Mouse (Mus musculus): ENCODE measurements around the gene Meaf6. TPM values are rescaled to one million over a fixed set of nuclear protein-coding genes. Genes with fewer than 3 reads are reported as not detected.

Gene Meaf6
- polyA plus RNA-seq, 1 experiment: 12.7 TPM

GRCm38 (mm10) chr4:125135076-125135855, 50.3 kb downstream of the Meaf6 start:
- WGBS: 88% methylated on average over 10 of the region's 10 CpGs
- no peaks in the 10 kb centered on the region for H3K36me3 ChIP-seq (ENCODE audit: control insufficient read depth, insufficient read depth, low read length)
- H3K4me3 ChIP-seq (ENCODE audit: extremely low read depth, insufficient read depth, insufficient read length): no peak overlapping the region
- H3K4me1 ChIP-seq (ENCODE audit: control insufficient read depth, insufficient read depth, insufficient read length): no peaks in the 10 kb centered on the region; the same call in 1 of the 2 replicates
- no peaks in the 10 kb centered on the region for H3K27me3 ChIP-seq (ENCODE audit: control insufficient read depth, insufficient read depth, low read length)
- DNase-seq (ENCODE audit: low read depth in 1 of 2, low spot score in 2 of 2): no peak
- TF ChIP-seq POLR2A (IDR thresholded peaks at IDR 0.05; ENCODE audit: low read depth, low read length) (no peak), CTCF (IDR thresholded peaks at IDR 0.05; ENCODE audit: extremely low read depth, insufficient read depth, insufficient read length, insufficient replicate concordance) (no peak)
- no peak overlapping the region for H3K27ac ChIP-seq (ENCODE audit: insufficient read depth, low read length)

- no peak for DNase-seq (ENCODE audit: low read depth in 1 of 2, low spot score in 2 of 2)
Observed at GRCm38 (mm10) chr4:125136303-125136888, 51.5 kb downstream of the Meaf6 start.

GRCm38 (mm10) chr4:125138321-125138720, 53.4 kb downstream of the Meaf6 start:
- no peak for TF ChIP-seq CTCF (IDR thresholded peaks at IDR 0.05; ENCODE audit: extremely low read depth, insufficient read depth, insufficient read length, insufficient replicate concordance)
- no peak for TF ChIP-seq POLR2A (IDR thresholded peaks at IDR 0.05; ENCODE audit: low read depth, low read length)
- Histone ChIP-seq H3K36me3 (ENCODE audit: control insufficient read depth, insufficient read depth, low read length) (no peaks in the 10 kb centered on the region), H3K4me1 (ENCODE audit: control insufficient read depth, insufficient read depth, insufficient read length) (no peaks in the 10 kb centered on the region; the same call in 1 of the 2 replicates), H3K27ac (ENCODE audit: insufficient read depth, low read length) (no peak overlapping the region), H3K27me3 (ENCODE audit: control insufficient read depth, insufficient read depth, low read length) (no peaks in the 10 kb centered on the region), H3K4me3 (ENCODE audit: extremely low read depth, insufficient read depth, insufficient read length) (no peak overlapping the region)
- WGBS: 64% methylated on average over 7 of the region's 7 CpGs
- DNase-seq (ENCODE audit: low read depth in 1 of 2, low spot score in 2 of 2): no peak

More at GRCm38 (mm10) chr4:125136303-125136888, 51.5 kb downstream of the Meaf6 start:
- no peaks in the 10 kb centered on the region for H3K27me3 ChIP-seq (ENCODE audit: control insufficient read depth, insufficient read depth, low read length)
- 92% methylated on average over 12 of the region's 12 CpGs for WGBS
- TF ChIP-seq POLR2A (IDR thresholded peaks at IDR 0.05; ENCODE audit: low read depth, low read length): no peak
- TF ChIP-seq CTCF (IDR thresholded peaks at IDR 0.05; ENCODE audit: extremely low read depth, insufficient read depth, insufficient read length, insufficient replicate concordance): no peak
- no peak overlapping the region for H3K27ac ChIP-seq (ENCODE audit: insufficient read depth, low read length)
- no peaks in the 10 kb centered on the region; the same call in 1 of the 2 replicates for H3K4me1 ChIP-seq (ENCODE audit: control insufficient read depth, insufficient read depth, insufficient read length)
- no peak overlapping the region for H3K4me3 ChIP-seq (ENCODE audit: extremely low read depth, insufficient read depth, insufficient read length)
- no peaks in the 10 kb centered on the region for H3K36me3 ChIP-seq (ENCODE audit: control insufficient read depth, insufficient read depth, low read length)

GRCm38 (mm10) chr4:125144211-125144610, 59.3 kb downstream of the Meaf6 start:
- H3K27ac ChIP-seq (ENCODE audit: insufficient read depth, low read length): no peak overlapping the region

GRCm38 (mm10) chr4:125144627-125145026, 59.7 kb downstream of the Meaf6 start:
- H3K36me3 ChIP-seq (ENCODE audit: control insufficient read depth, insufficient read depth, low read length): no peaks in the 10 kb centered on the region
- no peaks in the 10 kb centered on the region for H3K27me3 ChIP-seq (ENCODE audit: control insufficient read depth, insufficient read depth, low read length)
- H3K27ac ChIP-seq (ENCODE audit: insufficient read depth, low read length): no peak overlapping the region
- 67% methylated on average over 7 of the region's 7 CpGs for WGBS
- no peak overlapping the region for H3K4me3 ChIP-seq (ENCODE audit: extremely low read depth, insufficient read depth, insufficient read length)
- DNase-seq (ENCODE audit: low read depth in 1 of 2, low spot score in 2 of 2): no peak
- TF ChIP-seq POLR2A (IDR thresholded peaks at IDR 0.05; ENCODE audit: low read depth, low read length) (no peak), CTCF (IDR thresholded peaks at IDR 0.05; ENCODE audit: extremely low read depth, insufficient read depth, insufficient read length, insufficient replicate concordance) (no peak)
- H3K4me1 ChIP-seq (ENCODE audit: control insufficient read depth, insufficient read depth, insufficient read length): no peaks in the 10 kb centered on the region

More at GRCm38 (mm10) chr4:125144211-125144610, 59.3 kb downstream of the Meaf6 start:
- TF ChIP-seq POLR2A (IDR thresholded peaks at IDR 0.05; ENCODE audit: low read depth, low read length) (no peak), CTCF (IDR thresholded peaks at IDR 0.05; ENCODE audit: extremely low read depth, insufficient read depth, insufficient read length, insufficient replicate concordance) (no peak)
- no peaks in the 10 kb centered on the region for H3K36me3 ChIP-seq (ENCODE audit: control insufficient read depth, insufficient read depth, low read length)
- WGBS: 55% methylated on average over 5 of the region's 5 CpGs
- H3K4me3 ChIP-seq (ENCODE audit: extremely low read depth, insufficient read depth, insufficient read length): no peak overlapping the region
- H3K4me1 ChIP-seq (ENCODE audit: control insufficient read depth, insufficient read depth, insufficient read length): no peaks in the 10 kb centered on the region
- DNase-seq (ENCODE audit: low read depth in 1 of 2, low spot score in 2 of 2): no peak
- no peaks in the 10 kb centered on the region for H3K27me3 ChIP-seq (ENCODE audit: control insufficient read depth, insufficient read depth, low read length)

- TF ChIP-seq POLR2A (IDR thresholded peaks at IDR 0.05; ENCODE audit: low read depth, low read length): no peak
- TF ChIP-seq CTCF (IDR thresholded peaks at IDR 0.05; ENCODE audit: extremely low read depth, insufficient read depth, insufficient read length, insufficient replicate concordance): no peak
- 12% methylated on average over 10 of the region's 10 CpGs for WGBS
- no peak overlapping the region for H3K27ac ChIP-seq (ENCODE audit: insufficient read depth, low read length)
Observed at GRCm38 (mm10) chr4:125145213-125145612, 60.3 kb downstream of the Meaf6 start.

GRCm38 (mm10) chr4:125147970-125148369, 63.0 kb downstream of the Meaf6 start:
- Histone ChIP-seq H3K36me3 (ENCODE audit: control insufficient read depth, insufficient read depth, low read length) (no peaks in the 10 kb centered on the region), H3K4me1 (ENCODE audit: control insufficient read depth, insufficient read depth, insufficient read length) (no peaks in the 10 kb centered on the region), H3K4me3 (ENCODE audit: extremely low read depth, insufficient read depth, insufficient read length) (no peak overlapping the region), H3K27me3 (ENCODE audit: control insufficient read depth, insufficient read depth, low read length) (no peaks in the 10 kb centered on the region), H3K27ac (ENCODE audit: insufficient read depth, low read length) (no peak overlapping the region)
- 87% methylated on average over 4 of the region's 4 CpGs for WGBS
- no peak for TF ChIP-seq POLR2A (IDR thresholded peaks at IDR 0.05; ENCODE audit: low read depth, low read length)
- no peak for TF ChIP-seq CTCF (IDR thresholded peaks at IDR 0.05; ENCODE audit: extremely low read depth, insufficient read depth, insufficient read length, insufficient replicate concordance)
- no peak for DNase-seq (ENCODE audit: low read depth in 1 of 2, low spot score in 2 of 2)

More at GRCm38 (mm10) chr4:125145213-125145612, 60.3 kb downstream of the Meaf6 start:
- Histone ChIP-seq H3K4me3 (ENCODE audit: extremely low read depth, insufficient read depth, insufficient read length) (no peak overlapping the region), H3K4me1 (ENCODE audit: control insufficient read depth, insufficient read depth, insufficient read length) (no peaks in the 10 kb centered on the region), H3K27me3 (ENCODE audit: control insufficient read depth, insufficient read depth, low read length) (no peaks in the 10 kb centered on the region), H3K36me3 (ENCODE audit: control insufficient read depth, insufficient read depth, low read length) (no peaks in the 10 kb centered on the region)
- no peak for DNase-seq (ENCODE audit: low read depth in 1 of 2, low spot score in 2 of 2)

Measured in spleen, adult 2 months (tissue).